Mouse (Mus musculus) embryonic facial prominence, embryonic 13.5 days (tissue): ENCODE measurements around the gene Tpcn2. TPM values are rescaled to one million over a fixed set of nuclear protein-coding genes. Genes with fewer than 3 reads are reported as not detected.

Source experiments
- ATAC-seq: fragments of 200-750 bp; cut with Nextera tagmentation; 2 replicates; pipeline ENCODE4 v1.8.0; 2017; ENCODE audit warnings: low read depth; ENCODE audit not compliant: insufficient number of reproducible peaks, insufficient read depth, low FRiP score, low TSS enrichment
- H3K27ac ChIP-seq: fragments of 300-500 bp; sonication (generic); 2 replicates; pipeline ENCODE4 v1.5.1; 2015; ENCODE audit warnings: moderate library complexity, mild to moderate bottlenecking, inconsistent platforms
- H3K27me3 ChIP-seq: fragments of 300-500 bp; sonication (generic); 2 replicates; pipeline ENCODE4 v1.6.1; 2015; ENCODE audit warnings: mild to moderate bottlenecking, inconsistent platforms
- H3K36me3 ChIP-seq: fragments of 300-500 bp; sonication (generic); 2 replicates; pipeline ENCODE4 v1.6.1; 2015; ENCODE audit warnings: mild to moderate bottlenecking, inconsistent platforms
- H3K4me1 ChIP-seq: fragments of 300-500 bp; sonication (generic); 2 replicates; pipeline ENCODE4 v1.6.1; 2015; ENCODE audit warnings: inconsistent platforms
- H3K4me2 ChIP-seq: fragments of 300-500 bp; sonication (generic); 2 replicates; pipeline ENCODE4 v1.6.1; 2015; ENCODE audit warnings: moderate library complexity, mild to moderate bottlenecking, inconsistent platforms
- H3K4me3 ChIP-seq: fragments of 300-500 bp; sonication (generic); 2 replicates; pipeline ENCODE4 v1.5.1; 2015; ENCODE audit warnings: mild to moderate bottlenecking, inconsistent platforms
- H3K9ac ChIP-seq: fragments of 300-500 bp; sonication (generic); 2 replicates; pipeline ENCODE4 v1.6.1; 2015; ENCODE audit warnings: mild to moderate bottlenecking, inconsistent platforms
- H3K9me3 ChIP-seq: fragments of 300-500 bp; sonication (generic); 2 replicates; pipeline ENCODE4 v1.6.1; 2016; ENCODE audit warnings: inconsistent platforms
- WGBS: fragments of 180-500 bp; shearing (Covaris S2); methylation state at CpG from one replicate; pipeline ENCODE4 v1.1.7; 2015; ENCODE audit warnings: mixed read lengths; 5-methylcytosine and 5-hydroxymethylcytosine counted together
- polyA plus RNA-seq: library from polyadenylated mRNA; unstranded; fragments of >200 nt; fragmentation: Nextera tagmentation; extraction: Ambion mirVana; gene quantifications from 2 replicates; pipeline ENCODE4 v1.2.1, GENCODE M21; 2015

Tpcn2 gene
- polyA plus RNA-seq, 1 experiment from 2014 or later = 14.7 TPM

DNA sequence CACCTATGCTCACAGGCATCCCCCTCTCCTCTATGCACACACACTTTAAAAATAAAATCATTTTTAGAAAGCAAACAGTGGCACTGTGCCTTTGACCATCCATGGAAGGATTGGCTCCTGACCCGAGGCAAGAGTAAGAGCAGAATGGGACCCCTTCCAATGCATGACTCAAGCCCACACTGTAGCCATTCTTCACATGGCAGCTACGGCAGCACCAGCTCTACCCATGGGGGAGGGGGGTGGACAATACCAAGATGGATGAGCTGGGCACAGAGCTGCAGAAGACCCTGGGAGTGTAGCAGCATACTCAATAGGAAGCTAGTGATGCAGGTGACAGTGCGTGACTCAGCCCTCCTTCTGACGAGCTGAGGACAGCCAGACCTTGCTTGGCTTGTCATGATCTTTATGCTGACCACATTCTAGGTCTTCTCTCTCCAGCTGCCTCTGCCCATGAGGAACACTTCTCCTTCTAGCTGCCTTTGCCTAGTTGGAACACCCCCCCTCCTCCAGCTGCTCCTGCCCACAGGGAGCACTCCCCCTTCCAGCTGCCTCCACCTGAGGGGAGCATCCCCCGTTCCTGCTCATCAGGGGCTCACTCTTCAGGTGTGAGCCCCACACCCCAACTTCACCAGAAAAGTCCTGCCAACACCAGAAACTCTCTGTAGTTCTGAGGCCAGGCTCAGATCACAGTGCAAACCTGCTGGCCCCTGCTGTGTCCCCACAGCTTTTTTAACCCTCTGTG, 88.5 kb downstream of the Tpcn2 start:
- no peak overlapping the region for H3K4me3 ChIP-seq
- H3K4me2 ChIP-seq = no peak overlapping the region
- H3K4me1 ChIP-seq = peaks cover 46% of the 10 kb centered on the region
- no peaks in the 10 kb centered on the region for H3K36me3 ChIP-seq
- H3K9me3 ChIP-seq = no peaks in the 10 kb centered on the region
- no peaks in the 10 kb centered on the region for H3K27me3 ChIP-seq
- peak overlapping the region; percentile 82 for H3K27ac ChIP-seq
- ATAC-seq = no peak; the same call in 1 of the 2 replicates
- 0 out of 2 replicates have a peak overlapping the region, but pooled peaks have one; percentile 3 for H3K9ac ChIP-seq
- WGBS = 59% methylated on average over 5 of the region's 5 CpGs

- H3K36me3 ChIP-seq = no peaks in the 10 kb centered on the region
- no peaks in the 10 kb centered on the region for H3K27me3 ChIP-seq
- no peak overlapping the region for H3K4me3 ChIP-seq
- H3K4me2 ChIP-seq = no peak overlapping the region
- H3K9ac ChIP-seq = 0 out of 2 replicates have a peak overlapping the region, but pooled peaks have one; percentile 3
- H3K9me3 ChIP-seq = no peaks in the 10 kb centered on the region
- WGBS = 59% methylated on average over 3 of the region's 3 CpGs
- peak overlapping the region; percentile 82 for H3K27ac ChIP-seq
- peak; percentile 67 for ATAC-seq
- H3K4me1 ChIP-seq = peaks cover 46% of the 10 kb centered on the region
Observed at GRCm38 (mm10) chr7:145194455-145195161, 89.2 kb downstream of the Tpcn2 start.

DNA sequence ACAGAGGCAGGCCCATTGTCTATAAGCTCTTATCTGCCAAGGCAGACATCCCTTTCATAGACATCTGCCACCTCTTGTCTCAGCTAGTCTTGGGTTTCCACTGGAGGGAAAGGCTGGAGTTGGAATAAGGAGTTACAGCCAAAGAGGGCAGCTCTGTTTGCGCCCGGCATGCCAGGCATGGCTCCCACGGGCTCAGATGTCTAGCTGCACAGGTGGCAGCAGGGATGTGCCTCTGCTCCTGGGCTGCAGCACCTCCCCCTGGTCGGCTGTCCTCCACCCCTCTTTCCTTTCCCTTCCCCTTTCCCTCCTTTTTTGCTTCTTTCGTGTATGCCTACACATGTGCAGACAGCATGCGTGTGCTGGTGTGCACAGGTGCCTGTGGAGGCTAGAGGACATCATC, 91.0 kb downstream of the Tpcn2 start:
- Histone ChIP-seq H3K9me3 (no peaks in the 10 kb centered on the region), H3K4me1 (peaks cover 41% of the 10 kb centered on the region), H3K27ac (no peak overlapping the region), H3K27me3 (no peaks in the 10 kb centered on the region), H3K4me2 (no peak overlapping the region), H3K4me3 (no peak overlapping the region), H3K36me3 (no peaks in the 10 kb centered on the region), H3K9ac (no peak overlapping the region)
- ATAC-seq = no peak
- 79% methylated on average over 6 of the region's 6 CpGs for WGBS

GRCm38 (mm10) chr7:145190520-145190919, 93.3 kb downstream of the Tpcn2 start:
- Histone ChIP-seq H3K9ac (no peak overlapping the region), H3K4me1 (peaks cover 25% of the 10 kb centered on the region), H3K27ac (no peak overlapping the region), H3K4me3 (no peak overlapping the region), H3K27me3 (no peaks in the 10 kb centered on the region), H3K36me3 (no peaks in the 10 kb centered on the region), H3K9me3 (no peaks in the 10 kb centered on the region), H3K4me2 (no peak overlapping the region)
- no peak for ATAC-seq

- 27% methylated on average over 8 of the region's 8 CpGs for WGBS
- Histone ChIP-seq H3K9ac (no peak overlapping the region), H3K27me3 (no peaks in the 10 kb centered on the region), H3K4me2 (no peak overlapping the region), H3K9me3 (no peaks in the 10 kb centered on the region), H3K36me3 (no peaks in the 10 kb centered on the region), H3K4me1 (peaks cover 13% of the 10 kb centered on the region), H3K27ac (no peak overlapping the region), H3K4me3 (no peak overlapping the region)
- ATAC-seq = no peak
Observed at GRCm38 (mm10) chr7:145189342-145189741, 94.5 kb downstream of the Tpcn2 start.

GRCm38 (mm10) chr7:145187802-145188201, 96.0 kb downstream of the Tpcn2 start:
- H3K36me3 ChIP-seq = no peaks in the 10 kb centered on the region
- H3K4me3 ChIP-seq = no peak overlapping the region
- H3K27ac ChIP-seq = no peak overlapping the region
- no peak for ATAC-seq
- no peaks in the 10 kb centered on the region for H3K9me3 ChIP-seq
- 62% methylated on average over 3 of the region's 3 CpGs for WGBS
- H3K27me3 ChIP-seq = no peaks in the 10 kb centered on the region
- no peak overlapping the region for H3K4me2 ChIP-seq
- peaks cover 7% of the 10 kb centered on the region for H3K4me1 ChIP-seq
- H3K9ac ChIP-seq = no peak overlapping the region

DNA sequence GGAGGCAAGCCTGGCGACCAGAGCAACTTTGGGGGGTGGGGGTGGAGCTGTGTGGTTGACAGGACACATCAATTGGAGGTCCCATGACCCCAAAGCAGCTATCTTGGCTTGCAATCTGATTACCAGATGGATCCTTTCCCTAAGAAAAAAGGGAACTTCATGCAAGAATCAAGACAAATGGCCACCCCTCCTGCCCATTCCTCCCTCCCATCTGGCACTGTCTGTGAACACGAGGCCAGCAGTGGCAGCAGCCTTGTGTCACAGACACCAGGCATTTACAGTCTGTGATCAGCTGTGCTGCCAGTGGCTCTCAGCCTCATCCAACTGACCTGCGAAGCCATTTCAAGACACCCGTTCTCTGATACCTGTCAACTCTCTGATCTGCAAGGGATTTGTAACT, 101.4 kb downstream of the Tpcn2 start:
- H3K36me3 ChIP-seq = no peaks in the 10 kb centered on the region
- 0 out of 2 replicates have a peak overlapping the region, but pooled peaks have one; percentile 35 for H3K27ac ChIP-seq
- H3K9me3 ChIP-seq = no peaks in the 10 kb centered on the region
- H3K4me2 ChIP-seq = no peak overlapping the region
- H3K4me1 ChIP-seq = peaks cover 39% of the 10 kb centered on the region
- no peaks in the 10 kb centered on the region for H3K27me3 ChIP-seq
- H3K9ac ChIP-seq = no peak overlapping the region
- ATAC-seq = no peak
- H3K4me3 ChIP-seq = no peak overlapping the region
- 57% methylated on average over 4 of the region's 4 CpGs for WGBS

- Histone ChIP-seq H3K9me3 (no peaks in the 10 kb centered on the region), H3K36me3 (no peaks in the 10 kb centered on the region), H3K27ac (peak overlapping the region; percentile 81), H3K4me3 (no peak overlapping the region), H3K4me1 (peaks cover 44% of the 10 kb centered on the region), H3K9ac (no peak overlapping the region), H3K4me2 (no peak overlapping the region), H3K27me3 (no peaks in the 10 kb centered on the region)
- 26% methylated on average over 11 of the region's 11 CpGs for WGBS
- ATAC-seq = no peak
Observed at GRCm38 (mm10) chr7:145181376-145182034, 102.3 kb downstream of the Tpcn2 start.

DNA sequence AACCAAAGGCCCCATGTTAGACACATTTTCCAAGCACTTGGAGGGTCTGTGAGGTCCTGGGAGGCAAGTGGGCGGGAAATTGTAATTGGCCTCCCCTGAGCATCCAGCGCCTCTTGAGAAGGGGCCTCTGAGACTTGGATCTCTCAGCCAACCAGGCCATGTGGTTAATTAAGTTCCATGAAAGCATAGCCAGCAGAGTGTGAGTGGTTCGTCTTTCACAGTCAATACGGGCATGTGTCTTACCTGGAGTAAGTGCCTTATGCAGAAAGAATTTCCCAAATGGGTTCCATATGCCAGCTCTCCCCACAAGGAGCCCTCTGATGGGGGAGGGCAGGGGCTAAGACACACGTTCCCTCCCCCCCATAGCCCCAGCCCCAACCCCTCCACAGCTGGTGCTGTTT, 104.1 kb downstream of the Tpcn2 start:
- H3K27ac ChIP-seq = peak overlapping the region; percentile 81
- no peak overlapping the region for H3K4me3 ChIP-seq
- H3K27me3 ChIP-seq = no peaks in the 10 kb centered on the region
- no peak overlapping the region for H3K9ac ChIP-seq
- no peak overlapping the region for H3K4me2 ChIP-seq
- peak; percentile 78 for ATAC-seq
- peaks cover 44% of the 10 kb centered on the region for H3K4me1 ChIP-seq
- H3K36me3 ChIP-seq = no peaks in the 10 kb centered on the region
- WGBS = 10% methylated on average over 5 of the region's 5 CpGs
- no peaks in the 10 kb centered on the region for H3K9me3 ChIP-seq

GRCm38 (mm10) chr7:145176750-145177589, 106.8 kb downstream of the Tpcn2 start:
- no peak overlapping the region for H3K4me3 ChIP-seq
- H3K4me2 ChIP-seq = no peak overlapping the region
- H3K27me3 ChIP-seq = no peaks in the 10 kb centered on the region
- no peaks in the 10 kb centered on the region for H3K36me3 ChIP-seq
- no peak overlapping the region for H3K9ac ChIP-seq
- H3K4me1 ChIP-seq = peaks cover 43% of the 10 kb centered on the region
- no peak for ATAC-seq
- H3K9me3 ChIP-seq = no peaks in the 10 kb centered on the region
- no peak overlapping the region for H3K27ac ChIP-seq
- 55% methylated on average over 15 of the region's 15 CpGs for WGBS

- 66% methylated on average over 15 of the region's 15 CpGs for WGBS
- Histone ChIP-seq H3K27me3 (no peaks in the 10 kb centered on the region), H3K9ac (no peak overlapping the region), H3K4me3 (no peak overlapping the region), H3K9me3 (no peaks in the 10 kb centered on the region), H3K36me3 (no peaks in the 10 kb centered on the region), H3K4me2 (0 out of 2 replicates have a peak overlapping the region, but pooled peaks have one; percentile 32), H3K4me1 (peaks cover 21% of the 10 kb centered on the region), H3K27ac (no peak overlapping the region)
- ATAC-seq = no peak
Observed at GRCm38 (mm10) chr7:145173563-145173962, 110.2 kb downstream of the Tpcn2 start.
